Mouse (Mus musculus): Measurements from ENCODE around the gene Mymk.

Gene Mymk

DNA sequence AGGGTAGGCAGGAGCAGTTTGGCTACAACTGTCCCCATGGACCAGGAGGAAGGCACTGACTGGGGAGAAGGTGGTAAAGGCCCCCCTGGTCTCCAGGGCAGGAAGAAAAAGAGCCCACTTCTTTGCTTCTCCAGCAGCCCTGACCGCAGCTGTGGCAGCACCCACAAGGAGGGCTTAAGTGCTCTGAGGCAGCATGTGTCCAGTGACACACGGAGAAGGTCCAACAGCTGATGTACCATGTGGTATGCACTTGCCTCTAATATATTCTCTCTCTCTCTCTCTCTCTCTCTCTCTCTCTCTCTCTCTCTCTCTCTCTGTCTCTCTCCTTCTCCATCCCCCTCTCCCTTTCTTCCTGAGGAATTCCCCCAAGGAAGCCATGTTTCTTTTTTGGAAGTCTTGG, at the start of gene Mymk:
Gene Mymk (minus strand): TSS at position 202 of the 400 bp plus-strand sequence.
- no peak for DNase-seq (ENCODE audit: low read depth)

DNA sequence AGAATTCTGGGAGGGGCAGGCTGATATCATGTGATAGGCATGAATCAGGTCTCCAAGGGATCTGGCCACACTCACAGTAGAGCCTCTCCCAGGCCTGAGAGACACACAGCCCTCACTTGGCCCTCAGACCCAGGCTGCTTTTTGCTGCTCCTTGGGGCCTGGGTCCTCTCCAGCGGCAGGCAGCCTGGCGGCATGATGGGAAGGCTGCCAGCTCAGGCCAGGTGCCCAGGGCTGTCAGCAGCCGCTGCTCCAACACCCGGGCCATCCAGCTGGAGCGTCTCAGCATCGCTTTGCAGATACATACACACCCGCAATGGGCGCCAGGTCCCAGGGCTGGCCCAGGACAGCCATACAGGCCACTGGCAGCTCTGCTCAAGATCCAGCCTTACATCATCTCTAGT, 48.3 kb upstream of the Mymk start:
- DNase-seq (ENCODE audit: low read depth) = no peak

DNA sequence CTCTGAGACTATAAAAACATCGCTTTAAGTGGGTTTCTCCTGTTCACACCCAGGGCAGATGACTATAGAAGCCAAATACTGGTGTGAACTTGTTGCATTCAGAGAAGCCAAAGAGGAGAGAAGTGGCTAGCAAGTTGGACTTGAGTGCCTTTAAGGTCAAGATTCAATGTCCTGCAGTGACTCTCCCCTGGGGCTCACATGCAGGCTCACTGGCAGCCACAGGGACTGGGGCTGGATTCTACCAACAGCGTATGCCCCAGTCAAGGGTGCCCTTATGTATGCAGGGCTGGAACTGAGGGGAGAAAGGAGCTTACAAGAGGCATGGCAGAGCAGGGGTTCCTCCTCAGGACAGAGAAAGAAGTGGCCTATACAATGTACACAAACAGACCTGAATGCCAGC, 47.8 kb upstream of the Mymk start:
- DNase-seq (ENCODE audit: low read depth) = no peak

DNA sequence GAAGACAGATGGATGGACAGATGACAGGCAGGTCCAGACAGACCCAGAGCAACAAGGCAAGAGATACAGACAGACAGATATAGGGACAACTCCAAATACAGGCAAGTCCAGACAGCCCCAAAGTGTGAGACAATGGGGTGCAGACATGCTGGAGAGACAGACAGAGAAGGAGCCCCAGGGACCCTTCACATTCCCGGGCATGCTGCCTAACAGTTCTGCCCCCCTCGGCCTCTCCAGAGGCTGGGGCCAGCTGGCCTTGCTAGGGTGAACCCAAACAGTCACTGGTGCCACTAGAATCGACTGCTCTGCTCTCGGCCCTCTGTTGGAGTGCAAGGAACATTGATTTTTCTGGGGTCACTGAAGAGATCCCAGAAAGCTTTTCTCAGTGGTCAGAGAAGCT, 46.5 kb upstream of the Mymk start:
- DNase-seq (ENCODE audit: low read depth) = no peak

DNA sequence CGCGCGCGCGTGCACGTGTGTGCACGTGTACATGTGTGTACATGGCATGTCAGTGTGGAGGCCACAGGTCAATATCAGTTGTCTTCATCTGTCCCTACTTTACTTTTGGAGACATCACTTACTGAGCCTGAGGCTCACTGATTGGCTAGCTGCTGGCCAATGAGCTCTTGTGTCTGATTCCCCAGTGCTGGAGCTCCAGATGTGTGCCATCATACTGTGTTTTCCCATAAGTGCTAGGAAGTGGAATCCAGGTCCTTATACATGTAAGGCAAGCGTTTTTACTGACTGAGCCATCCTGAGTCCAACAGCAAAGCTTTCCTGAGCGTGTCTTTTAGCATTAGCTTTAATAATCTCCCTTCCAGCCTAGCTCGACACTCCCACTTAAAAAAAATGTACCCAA, 42.2 kb upstream of the Mymk start:
- no peak for DNase-seq (ENCODE audit: low read depth)

DNA sequence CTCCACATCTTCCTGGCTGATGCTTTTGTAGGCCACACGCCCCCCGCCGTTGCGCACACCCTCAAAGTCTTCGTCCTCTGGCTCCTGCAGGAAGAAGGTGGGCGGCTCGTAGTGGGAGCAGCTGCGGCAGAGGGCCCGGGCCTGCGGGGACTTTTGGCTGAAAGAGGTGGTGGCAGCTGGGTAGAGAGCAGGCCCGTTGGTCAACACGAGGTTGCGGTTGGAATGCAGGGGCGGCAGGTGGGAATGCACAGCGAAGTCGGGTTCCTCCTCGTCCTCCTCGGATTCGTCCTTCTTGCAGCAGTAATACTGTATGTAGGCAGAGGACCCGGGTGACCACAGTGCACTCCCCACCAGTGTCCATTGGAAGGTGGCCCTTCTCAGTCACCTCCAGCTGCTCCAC, 40.6 kb upstream of the Mymk start:
- DNase-seq (ENCODE audit: low read depth) = no peak

DNA sequence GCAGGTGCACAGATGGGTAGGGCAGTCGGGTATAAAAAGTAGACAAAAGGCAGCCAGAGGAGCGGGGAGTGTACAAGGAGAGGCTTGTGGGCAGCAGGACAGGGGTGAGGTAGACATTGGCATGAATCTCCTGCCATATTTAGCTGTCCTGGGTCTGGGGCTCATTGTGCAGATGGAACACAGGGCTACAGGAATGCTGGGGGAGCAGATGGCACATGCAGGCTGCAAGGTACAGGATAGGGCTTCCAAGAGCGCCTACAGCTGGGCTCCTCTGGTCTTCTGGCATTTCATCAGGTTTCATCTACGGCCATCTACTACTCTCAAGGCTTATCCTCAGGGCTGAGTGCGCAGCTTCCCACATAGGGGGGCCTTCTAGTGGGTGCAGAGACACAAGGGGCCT, 37.1 kb upstream of the Mymk start:
- no peak for DNase-seq (ENCODE audit: low read depth)

DNA sequence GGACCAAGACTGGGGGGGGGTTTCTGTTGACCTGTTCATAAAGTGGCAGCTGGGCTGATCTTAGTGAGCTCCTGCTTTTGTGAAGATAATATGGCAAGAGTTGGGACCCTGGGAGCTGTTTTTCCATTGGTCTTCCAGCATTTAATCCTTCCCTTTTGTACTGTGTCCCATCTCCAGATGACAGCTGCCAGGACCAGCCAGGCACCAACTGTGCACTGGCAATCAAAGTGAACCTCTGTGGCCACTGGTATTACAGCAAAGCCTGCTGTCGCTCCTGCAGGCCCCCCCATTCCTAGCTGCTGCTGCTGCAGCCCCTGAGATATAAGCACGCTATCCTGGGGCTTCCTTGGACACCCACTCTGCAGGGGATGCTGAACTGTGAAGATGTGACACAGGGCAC, 36.2 kb upstream of the Mymk start:
- DNase-seq (ENCODE audit: low read depth) = no peak

DNA sequence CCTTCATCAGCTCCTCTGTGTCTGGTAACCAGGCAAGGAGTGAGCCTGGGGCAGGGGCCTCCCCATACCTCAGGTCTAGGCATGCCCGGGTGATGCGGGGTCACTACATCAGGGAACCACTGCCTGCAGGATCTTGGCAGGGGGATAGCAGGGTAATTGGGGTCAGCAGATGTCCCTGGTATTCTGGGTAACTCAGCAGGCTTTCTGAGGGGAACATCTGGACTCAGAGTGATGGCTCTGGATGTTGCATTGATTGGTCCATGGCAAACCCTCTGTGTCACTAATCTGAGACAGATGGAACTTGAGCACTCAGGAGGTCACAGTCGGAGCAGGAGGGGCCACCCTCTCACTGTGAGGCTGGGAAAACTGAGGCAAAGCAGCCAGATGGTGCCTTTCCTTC, 34.8 kb upstream of the Mymk start:
- no peak for DNase-seq (ENCODE audit: low read depth)

DNA sequence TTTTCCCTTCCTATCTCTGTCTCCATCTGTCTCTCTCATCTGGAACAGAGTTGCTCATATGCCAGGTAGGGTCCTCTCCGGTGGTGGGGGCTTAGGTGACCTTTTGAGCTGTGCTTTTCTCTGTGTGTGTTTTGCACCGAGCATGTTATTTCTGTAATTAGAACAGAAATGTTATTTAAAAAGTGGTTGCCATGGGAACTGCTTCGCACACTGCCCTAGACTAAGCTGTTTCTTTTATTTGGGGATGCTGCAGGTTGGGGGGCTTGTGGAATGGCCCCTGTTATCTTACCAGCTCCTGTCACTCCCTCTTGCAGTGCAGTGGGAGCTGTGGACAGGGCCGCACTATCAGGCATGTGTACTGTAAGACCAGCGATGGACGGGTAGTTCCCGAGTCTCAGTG, 31.6 kb upstream of the Mymk start:
- no peak for DNase-seq (ENCODE audit: low read depth)

DNA sequence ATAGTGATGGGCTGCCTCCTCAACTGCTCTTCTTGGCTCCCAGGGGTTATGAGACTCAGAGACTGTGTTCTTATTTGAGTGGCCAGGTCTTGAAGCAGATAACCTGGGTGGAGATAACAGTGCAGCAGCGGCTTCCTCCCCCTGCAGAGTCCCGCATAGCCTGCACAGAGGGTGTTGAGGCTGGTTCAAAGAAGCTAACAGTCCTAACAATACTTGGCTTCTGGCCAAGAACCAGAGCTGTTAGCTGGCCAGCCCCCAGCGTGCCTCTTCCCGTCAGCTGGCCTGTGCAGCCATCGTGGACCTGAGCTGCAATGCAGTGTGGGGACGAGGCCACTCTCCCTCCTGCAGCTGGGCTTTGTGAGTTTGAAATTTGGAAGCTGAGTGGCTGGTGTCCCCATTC, 25.8 kb upstream of the Mymk start:
- DNase-seq (ENCODE audit: low read depth) = peak; percentile 9

DNA sequence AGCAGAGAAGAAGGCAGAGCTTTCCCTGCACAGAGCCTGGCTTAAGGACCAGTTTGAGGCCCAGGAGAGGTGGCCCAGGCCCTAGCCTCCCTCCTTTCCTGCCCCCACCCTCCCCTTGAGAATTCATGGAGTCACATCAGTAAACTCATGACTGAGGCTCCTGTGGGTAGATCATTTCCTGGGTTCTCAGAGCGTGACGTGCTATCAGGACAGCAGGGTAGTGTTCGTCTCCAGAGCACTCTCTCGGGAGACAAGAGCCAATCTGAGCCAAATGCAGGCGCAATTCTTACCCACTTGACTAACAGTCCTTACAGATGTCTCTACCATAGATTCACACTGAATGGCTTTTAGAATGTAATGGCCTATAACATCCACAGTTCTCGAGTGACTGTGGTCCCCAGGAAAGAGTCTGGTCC, 25.3 kb upstream of the Mymk start:
- no peak for DNase-seq (ENCODE audit: low read depth)

DNA sequence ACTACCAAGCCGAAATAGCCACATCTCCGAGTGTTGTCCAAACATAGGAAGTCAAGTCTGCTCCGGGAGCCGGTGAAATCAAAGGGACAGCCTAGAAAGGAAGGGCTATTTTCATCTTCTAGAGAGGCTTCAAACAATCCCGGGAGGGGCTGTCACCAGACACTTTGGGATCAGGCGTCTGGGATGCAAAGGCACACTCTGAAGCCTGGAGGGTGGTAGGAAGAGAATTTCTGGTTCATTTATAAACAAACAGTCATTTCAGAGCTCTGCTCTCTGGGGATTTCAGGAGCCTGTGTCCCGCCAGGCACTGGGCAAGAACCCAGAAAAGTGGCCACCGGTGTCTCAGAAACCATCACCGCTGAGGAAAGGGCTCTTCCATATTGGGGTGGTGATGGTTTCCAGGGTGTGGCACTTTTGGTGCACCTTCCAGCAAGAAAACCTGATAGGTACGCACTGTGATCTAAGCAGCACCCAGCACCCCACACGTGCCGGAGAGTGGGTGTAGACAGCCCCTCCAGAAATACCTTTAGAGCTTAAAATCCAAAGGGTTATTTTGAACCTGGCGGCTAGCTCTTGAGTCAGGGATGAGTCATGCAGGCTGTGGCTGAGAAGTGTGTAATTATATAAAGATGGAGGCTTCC, 24.5 kb upstream of the Mymk start:
- no peak for DNase-seq (ENCODE audit: low read depth)

DNA sequence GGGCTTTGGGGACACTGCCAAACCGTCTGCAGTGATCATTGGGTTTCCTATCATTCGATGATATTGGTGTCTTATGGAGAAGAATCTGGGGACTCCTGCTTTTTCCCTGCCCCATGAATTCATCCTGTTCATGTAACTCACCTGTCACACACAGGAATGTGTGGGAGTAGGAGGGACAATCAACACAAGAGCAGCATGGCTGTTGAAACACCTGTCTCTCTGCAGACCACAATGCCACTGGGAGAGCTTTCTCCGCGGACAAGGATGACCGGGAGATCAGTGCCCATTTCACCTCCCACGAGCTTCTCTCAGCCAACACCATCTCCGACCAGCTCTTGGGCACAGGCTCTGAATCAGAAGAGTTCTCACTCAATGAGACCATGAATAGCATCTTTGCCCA, 23.2 kb upstream of the Mymk start:
- DNase-seq (ENCODE audit: low read depth) = no peak

DNA sequence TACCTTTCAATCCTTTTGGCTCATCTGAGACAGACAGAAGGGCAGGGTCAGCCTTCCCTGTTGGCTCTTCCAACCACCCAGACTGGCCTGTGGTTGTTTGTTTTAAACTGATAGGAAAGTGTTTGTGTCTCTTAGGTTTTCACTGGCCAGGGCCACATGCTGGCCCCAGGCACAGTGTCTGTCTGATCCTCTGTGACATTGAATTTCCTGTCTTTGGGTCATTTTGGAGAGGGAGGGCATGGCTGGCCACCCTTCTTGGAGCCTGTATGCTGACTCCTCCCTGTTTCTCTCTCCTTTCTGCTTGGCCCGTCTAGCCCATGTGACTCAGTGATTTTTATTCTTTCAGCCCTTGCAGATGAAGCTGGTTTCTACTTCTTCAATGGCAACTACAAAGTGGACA, 17.3 kb upstream of the Mymk start:
- DNase-seq (ENCODE audit: low read depth) = no peak

DNA sequence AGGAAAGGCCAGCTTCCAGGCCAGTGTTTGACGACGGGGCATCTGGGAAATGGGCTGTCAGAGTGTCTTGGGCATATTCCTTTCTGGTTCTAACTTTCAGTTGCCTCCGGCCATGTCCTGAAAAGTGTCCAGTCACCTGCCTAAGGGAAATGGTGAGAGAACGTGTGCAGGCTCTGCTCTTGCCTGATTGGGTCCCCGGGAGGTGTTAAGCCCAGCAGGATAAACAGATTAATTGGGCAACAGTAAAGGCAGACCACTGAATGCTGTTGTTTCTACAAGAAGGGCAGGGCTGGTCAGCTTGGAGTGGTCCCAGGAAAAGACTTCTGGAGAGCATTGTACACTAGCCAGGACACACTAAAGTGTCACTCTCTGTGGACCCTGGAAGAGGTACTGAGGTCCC, 16.7 kb upstream of the Mymk start:
- no peak for DNase-seq (ENCODE audit: low read depth)

DNA sequence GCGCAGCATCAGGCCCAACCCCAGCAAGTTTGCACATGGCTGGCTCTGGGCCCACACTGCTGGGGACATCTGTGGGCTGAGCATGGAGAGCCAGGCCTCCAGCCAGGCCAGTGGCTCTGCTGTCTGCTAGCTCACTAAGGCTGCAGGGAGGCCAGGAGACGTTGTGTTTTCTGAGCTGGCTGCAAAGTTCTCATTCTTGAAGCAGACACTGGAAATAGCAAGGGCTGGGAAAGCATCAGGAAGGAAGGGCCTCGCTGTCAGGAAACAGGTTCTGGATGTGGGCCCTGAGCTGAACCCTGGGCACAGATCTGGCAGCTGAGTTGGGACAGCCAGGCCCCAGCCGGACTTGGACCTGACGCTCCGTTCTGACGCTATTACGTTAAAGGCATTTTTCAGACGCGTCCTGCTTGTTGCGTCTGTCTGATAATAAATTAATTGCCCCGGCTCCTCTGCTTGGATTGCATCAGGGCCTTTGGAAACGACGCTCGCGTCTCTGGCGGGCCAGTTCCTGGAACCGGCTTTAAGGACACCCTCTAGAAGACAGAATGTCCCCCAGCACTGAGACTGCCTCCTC, 16.2 kb upstream of the Mymk start:
- DNase-seq (ENCODE audit: low read depth) = no peak

DNA sequence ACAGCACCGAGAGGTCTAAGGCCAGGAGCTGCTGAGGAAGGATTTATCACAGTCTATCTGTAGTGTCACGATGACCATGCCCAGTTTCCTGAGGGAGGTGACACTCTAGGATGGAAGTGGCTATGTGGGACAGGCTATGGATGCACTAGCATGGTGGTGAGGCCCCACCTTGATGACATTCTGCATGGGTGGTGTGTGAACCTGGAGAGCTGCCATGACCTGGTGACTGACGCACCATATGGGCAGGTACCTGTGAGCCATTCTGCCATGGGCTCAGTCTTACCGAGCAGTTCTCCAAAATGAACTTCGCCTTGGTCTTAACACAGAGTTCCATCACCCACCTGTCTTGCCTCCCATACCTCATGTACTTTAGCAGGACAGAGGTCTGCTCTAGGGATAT, 15.6 kb upstream of the Mymk start:
- DNase-seq (ENCODE audit: low read depth) = no peak

DNA sequence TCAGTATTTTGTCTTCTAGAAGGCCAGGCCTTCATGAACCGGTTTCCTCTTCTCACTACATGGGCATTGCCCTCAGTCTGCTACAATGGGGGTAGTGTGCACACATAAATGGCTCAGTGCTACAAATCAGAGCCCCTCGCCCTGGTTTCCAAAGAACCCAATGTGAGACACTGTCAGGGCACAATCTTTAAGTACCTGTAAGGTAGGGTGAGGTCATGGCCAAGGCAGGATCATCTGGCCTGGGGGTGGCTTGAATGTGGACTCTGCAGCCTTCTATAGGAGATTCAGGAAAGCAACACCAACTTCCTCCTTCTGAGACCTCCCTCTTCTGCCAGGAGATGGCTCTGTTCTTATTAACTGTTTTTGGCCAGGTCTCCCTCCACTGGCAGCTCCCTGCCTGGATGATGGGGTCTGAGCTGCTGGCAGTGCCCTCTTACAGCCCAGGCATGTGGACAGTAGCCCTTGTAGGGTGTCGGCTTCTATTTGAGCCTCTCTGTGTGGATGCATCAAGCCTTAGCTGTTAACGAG, 14.6 kb upstream of the Mymk start:
- peak; percentile 11 for DNase-seq (ENCODE audit: low read depth)

DNA sequence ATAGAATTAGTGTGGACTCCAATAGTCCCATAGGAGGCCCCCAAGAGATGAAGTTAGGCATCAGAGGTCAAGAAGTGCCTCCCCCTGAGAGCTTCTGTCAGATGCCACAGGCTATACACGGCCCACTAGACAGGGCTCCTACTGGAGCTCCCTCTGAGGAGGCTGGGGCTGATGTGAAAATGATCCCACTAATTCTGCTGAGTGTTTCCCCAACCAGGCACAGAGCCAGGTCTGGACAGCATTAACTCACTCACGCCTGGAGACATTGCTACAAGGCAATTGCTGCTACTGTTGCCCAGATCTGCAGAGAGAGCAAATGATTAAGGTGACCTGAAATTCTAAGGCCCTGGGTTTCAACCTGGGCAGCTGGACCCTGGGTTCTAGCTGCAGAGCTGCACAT, 13.8 kb upstream of the Mymk start:
- DNase-seq (ENCODE audit: low read depth) = no peak

DNA sequence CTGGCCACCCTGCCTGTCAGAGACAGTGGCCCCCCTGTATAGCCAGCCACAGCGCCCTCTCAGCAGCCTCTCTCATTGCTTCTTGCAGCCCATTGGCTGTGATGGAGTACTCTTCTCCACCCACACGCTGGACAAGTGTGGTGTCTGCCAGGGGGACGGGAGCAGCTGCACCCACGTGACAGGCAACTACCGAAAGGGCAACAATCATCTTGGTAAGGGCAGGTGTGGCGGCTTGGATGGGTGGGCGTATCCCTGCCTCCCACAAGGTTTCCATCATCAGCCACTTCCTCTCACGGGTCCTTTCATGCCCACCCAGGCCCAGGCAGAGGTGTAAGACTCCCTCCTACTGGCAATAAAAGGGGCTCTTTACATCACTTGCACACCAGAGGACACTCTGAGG, 13.0 kb upstream of the Mymk start:
- DNase-seq (ENCODE audit: low read depth) = no peak

DNA sequence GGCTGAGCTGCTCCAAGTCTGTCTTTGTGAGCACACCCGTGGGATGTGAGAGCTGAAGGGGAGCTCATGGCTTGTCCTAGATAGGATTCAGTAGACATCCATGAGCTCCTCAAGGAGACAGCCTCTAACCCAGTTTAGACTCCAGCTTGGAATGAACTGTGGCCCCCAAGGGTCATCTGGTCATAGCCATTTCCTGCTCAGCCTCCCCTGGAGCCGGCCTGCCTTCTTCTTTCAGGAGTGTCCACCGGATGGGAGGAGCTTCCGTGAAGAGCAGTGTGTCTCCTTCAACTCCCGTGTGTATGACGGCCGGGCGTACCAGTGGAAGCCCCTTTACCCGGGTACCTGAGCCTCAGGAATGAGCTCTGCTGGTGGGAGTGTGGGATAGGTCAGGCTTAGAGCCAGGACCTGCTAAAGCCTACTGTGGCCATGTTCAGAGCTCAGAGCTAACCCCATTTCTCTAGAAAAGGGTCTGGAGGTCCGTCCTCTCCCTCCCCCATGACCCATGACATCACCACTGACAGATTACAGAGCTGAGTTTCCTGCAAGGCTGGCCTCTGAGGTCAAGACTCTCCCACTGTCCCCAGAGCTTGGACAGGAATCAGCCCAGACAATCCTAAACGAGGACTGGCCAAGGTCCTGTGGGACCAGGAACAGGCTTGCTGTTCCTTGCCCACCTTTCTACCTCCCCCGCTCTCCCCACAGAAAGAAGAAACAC, 11.9 kb upstream of the Mymk start:
- DNase-seq (ENCODE audit: low read depth) = no peak

DNA sequence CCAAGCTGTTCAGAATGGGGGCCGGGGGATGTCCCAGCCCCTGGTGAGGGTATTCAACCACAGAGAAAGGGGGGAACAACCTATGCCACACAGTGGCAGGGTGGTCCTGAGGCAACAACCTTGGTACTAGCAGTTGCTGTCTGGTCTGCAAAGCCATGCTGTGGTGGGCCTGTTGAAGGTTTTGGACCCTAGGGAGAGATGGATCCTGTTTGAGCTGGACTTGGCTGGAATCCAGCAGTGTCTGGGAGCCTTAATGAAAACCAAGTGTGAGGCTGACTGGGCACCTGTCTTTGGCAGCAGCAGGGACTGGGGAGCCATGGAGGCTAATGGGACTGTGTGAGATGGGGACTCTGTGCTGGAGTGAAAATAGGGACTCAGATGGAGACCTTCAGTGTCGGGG, 7.7 kb upstream of the Mymk start:
- no peak for DNase-seq (ENCODE audit: low read depth)

DNA sequence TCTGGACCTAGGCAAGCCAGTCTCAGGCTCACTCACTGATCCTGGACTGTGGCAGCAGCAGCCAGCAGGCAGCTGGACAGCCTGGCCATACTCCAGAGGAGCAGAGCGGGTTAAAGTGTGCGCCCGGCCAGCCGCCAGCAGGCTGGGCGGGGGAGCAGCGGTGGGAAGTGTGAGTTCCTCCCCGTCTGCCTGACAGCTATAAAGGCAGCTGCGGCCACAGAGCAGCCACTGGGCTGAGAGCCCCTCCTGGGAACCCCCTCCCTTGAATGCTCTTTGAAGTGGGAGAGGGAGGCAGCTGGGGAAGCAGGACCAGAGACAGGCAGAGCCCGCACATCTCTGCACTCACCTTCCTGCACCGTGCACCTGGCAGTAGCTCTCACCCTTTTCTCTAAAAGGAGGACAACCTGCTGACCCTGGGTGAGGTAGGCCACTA, 7.2 kb upstream of the Mymk start, which contains the start of gene Adamtsl2:
Gene Adamtsl2 (plus strand): TSS at position 228 of the 433 bp plus-strand sequence.
- DNase-seq (ENCODE audit: low read depth) = no peak

All from 416B (cell line).